Comparison of ENCODE assay signal across 8 mouse cellular contexts in genomic region chr19:46670691-46671090, GRCm38 (mm10). TPM values are rescaled to one million over a fixed set of nuclear protein-coding genes. Genes with fewer than 3 reads are reported as not detected.
DNase-seq lines count a peak whose midpoint lies in the region; ATAC-seq lines count a peak whose summit lies in the region.

No protein-coding gene starts in this region.

- WGBS in forebrain, embryonic 14.5 days = 32% methylated on average over 13 of the region's 13 CpGs
- 33% methylated on average over 13 of the region's 13 CpGs for WGBS in hindbrain, embryonic 12.5 days
- WGBS in midbrain, embryonic 15.5 days = 32% methylated on average over 13 of the region's 13 CpGs
- 30% methylated on average over 13 of the region's 13 CpGs for WGBS in stomach, embryonic 14.5 days

- DNase-seq in kidney, adult 18-20 months = peak; percentile 72
- no peak for DNase-seq in kidney, adult 11 months
- DNase-seq in brain, adult 2 months (ENCODE audit: low read depth, low spot score) = peak; percentile 66
- peak; percentile 68 for DNase-seq in forebrain, embryonic 14.5 days (ENCODE audit: low spot score)
- peak; percentile 69 for DNase-seq in left cerebral cortex, postnatal 4 days

- H3K36me3 ChIP-seq in forebrain, embryonic 14.5 days (ENCODE audit: control insufficient read depth, insufficient read depth, low read length) = no peaks in the 10 kb centered on the region
- H3K36me3 ChIP-seq in hindbrain, embryonic 12.5 days = no peaks in the 10 kb centered on the region
- H3K36me3 ChIP-seq in midbrain, embryonic 15.5 days (replicated peaks) = no peaks in the 10 kb centered on the region
- H3K36me3 ChIP-seq in stomach, embryonic 14.5 days (ENCODE audit: control insufficient read depth, insufficient read depth, low read length) = no peaks in the 10 kb centered on the region

- no peaks in the 10 kb centered on the region for H3K4me1 ChIP-seq in forebrain, embryonic 14.5 days (ENCODE audit: control insufficient read depth, insufficient read depth, low read length)
- peaks cover 3% of the 10 kb centered on the region; the same call in 1 of the 2 replicates for H3K4me1 ChIP-seq in hindbrain, embryonic 12.5 days
- peaks cover 1% of the 10 kb centered on the region; the same call in 1 of the 2 replicates for H3K4me1 ChIP-seq in midbrain, embryonic 15.5 days
- no peaks in the 10 kb centered on the region for H3K4me1 ChIP-seq in stomach, embryonic 14.5 days (ENCODE audit: control insufficient read depth, insufficient read depth, low read length)

- no peak overlapping the region for H3K9ac ChIP-seq in forebrain, embryonic 14.5 days (ENCODE audit: low read length)
- 0 out of 2 replicates have a peak overlapping the region, but pooled peaks have one; percentile 3 for H3K9ac ChIP-seq in hindbrain, embryonic 12.5 days
- no peak overlapping the region for H3K9ac ChIP-seq in midbrain, embryonic 15.5 days
- H3K9ac ChIP-seq in stomach, embryonic 14.5 days (replicated peaks; ENCODE audit: low read depth, low read length) = no peak overlapping the region

- no peak overlapping the region for H3K4me2 ChIP-seq in forebrain, embryonic 14.5 days (ENCODE audit: low read length)
- 0 out of 2 replicates have a peak overlapping the region, but pooled peaks have one; percentile 11 for H3K4me2 ChIP-seq in hindbrain, embryonic 12.5 days (replicated peaks)
- no peak overlapping the region for H3K4me2 ChIP-seq in midbrain, embryonic 15.5 days
- no peak overlapping the region for H3K4me2 ChIP-seq in stomach, embryonic 14.5 days (replicated peaks; ENCODE audit: low read depth, low read length)

- no peaks in the 10 kb centered on the region for H3K27me3 ChIP-seq in forebrain, embryonic 14.5 days (replicated peaks; ENCODE audit: control insufficient read depth, insufficient read depth, low read length)
- no peaks in the 10 kb centered on the region for H3K27me3 ChIP-seq in hindbrain, embryonic 12.5 days
- no peaks in the 10 kb centered on the region for H3K27me3 ChIP-seq in midbrain, embryonic 15.5 days (replicated peaks)
- H3K27me3 ChIP-seq in stomach, embryonic 14.5 days (ENCODE audit: control insufficient read depth, insufficient read depth, low read length) = no peaks in the 10 kb centered on the region

- no peak overlapping the region for H3K4me3 ChIP-seq in forebrain, embryonic 14.5 days (ENCODE audit: low read depth, low read length)
- H3K4me3 ChIP-seq in hindbrain, embryonic 12.5 days = no peak overlapping the region
- no peak overlapping the region for H3K4me3 ChIP-seq in midbrain, embryonic 15.5 days
- H3K4me3 ChIP-seq in stomach, embryonic 14.5 days (ENCODE audit: low read depth, low read length) = no peak overlapping the region

- 0 out of 2 replicates have a peak, but pooled peaks have one; percentile 42 for ATAC-seq in forebrain, embryonic 14.5 days
- no peak for ATAC-seq in hindbrain, embryonic 12.5 days (ENCODE audit: low FRiP score)
- ATAC-seq in midbrain, embryonic 15.5 days (replicated peaks) = peak; percentile 65; the same call in 1 of the 2 replicates
- ATAC-seq in stomach, embryonic 14.5 days (ENCODE audit: insufficient number of reproducible peaks, insufficient read depth, low FRiP score, low read depth) = peak; percentile 53; the same call in 1 of the 2 replicates

- H3K27ac ChIP-seq in forebrain, embryonic 14.5 days (ENCODE audit: low read depth, low read length) = no peak overlapping the region
- no peak overlapping the region for H3K27ac ChIP-seq in hindbrain, embryonic 12.5 days
- no peak overlapping the region for H3K27ac ChIP-seq in midbrain, embryonic 15.5 days
- H3K27ac ChIP-seq in stomach, embryonic 14.5 days (ENCODE audit: low read length) = no peak overlapping the region

- H3K9me3 ChIP-seq in forebrain, embryonic 14.5 days (replicated peaks; ENCODE audit: control insufficient read depth, low read length) = no peaks in the 10 kb centered on the region
- no peaks in the 10 kb centered on the region for H3K9me3 ChIP-seq in hindbrain, embryonic 12.5 days (replicated peaks)
- no peaks in the 10 kb centered on the region for H3K9me3 ChIP-seq in midbrain, embryonic 15.5 days
- no peaks in the 10 kb centered on the region for H3K9me3 ChIP-seq in stomach, embryonic 14.5 days (ENCODE audit: control insufficient read depth, low read depth, low read length)

- intact Hi-C loops in left cerebral cortex, postnatal 4 days (cut with DNase I) = loop anchor here (2.0 to 5.0 kb wide), 2 partner anchors 70 to 202 kb away; no protein-coding TSS in a partner anchor

RNA-seq across cellular contexts. Expression of gene Cyp17a1, which starts 2.3 kb away (rescaled TPM):
- polyA plus RNA-seq in forebrain, embryonic 14.5 days (2014; fragmentation: Nextera tagmentation; extraction: Ambion mirVana) = not detected in 2 replicates
- polyA plus RNA-seq in hindbrain, embryonic 12.5 days (2016; fragmentation: Nextera tagmentation; extraction: Ambion mirVana) = not detected in 2 replicates
- under 1 TPM in 1 of 2 experiments, not detected in 1; 0.24 TPM for total RNA-seq in left cerebral cortex, postnatal 4 days (2021)
- not detected in 2 replicates for polyA plus RNA-seq in midbrain, embryonic 15.5 days (2015; fragmentation: Nextera tagmentation; extraction: Ambion mirVana)
- polyA plus RNA-seq in stomach, embryonic 14.5 days (2014; fragmentation: Nextera tagmentation; extraction: Ambion mirVana) = not detected in 2 replicates

RNA-seq across cellular contexts. Expression of gene Borcs7, which starts 19.0 kb away (rescaled TPM):
- polyA plus RNA-seq in forebrain, embryonic 14.5 days (2014; fragmentation: Nextera tagmentation; extraction: Ambion mirVana) = 10.5 and 12.5 TPM in 2 replicates
- 14.6 and 17.5 TPM in 2 replicates for polyA plus RNA-seq in hindbrain, embryonic 12.5 days (2016; fragmentation: Nextera tagmentation; extraction: Ambion mirVana)
- 10 to 100 TPM; 15.8 to 17.7 TPM for total RNA-seq in left cerebral cortex, postnatal 4 days (2021)
- polyA plus RNA-seq in midbrain, embryonic 15.5 days (2015; fragmentation: Nextera tagmentation; extraction: Ambion mirVana) = 22.4 and 24.1 TPM in 2 replicates
- polyA plus RNA-seq in stomach, embryonic 14.5 days (2014; fragmentation: Nextera tagmentation; extraction: Ambion mirVana) = 18.1 and 19.7 TPM in 2 replicates

RNA-seq across cellular contexts. Expression of gene As3mt, which starts 36.6 kb away (rescaled TPM):
- polyA plus RNA-seq in forebrain, embryonic 14.5 days (2014; fragmentation: Nextera tagmentation; extraction: Ambion mirVana) = 19.8 and 22.6 TPM in 2 replicates
- 31.1 and 32.0 TPM in 2 replicates for polyA plus RNA-seq in hindbrain, embryonic 12.5 days (2016; fragmentation: Nextera tagmentation; extraction: Ambion mirVana)
- total RNA-seq in left cerebral cortex, postnatal 4 days (2021) = 10 to 100 TPM; 17.1 to 19.9 TPM
- polyA plus RNA-seq in midbrain, embryonic 15.5 days (2015; fragmentation: Nextera tagmentation; extraction: Ambion mirVana) = 33.9 and 38.2 TPM in 2 replicates
- polyA plus RNA-seq in stomach, embryonic 14.5 days (2014; fragmentation: Nextera tagmentation; extraction: Ambion mirVana) = 23.2 and 26.9 TPM in 2 replicates
